Mouse (Mus musculus) urinary bladder, postnatal 14 days (tissue): ENCODE data around the gene Lclat1.
A peak's percentile ranks its signal among the peaks of the same experiment; 100 is the strongest.
"Not testable (repeated sequence)": the region's sequence is repeated elsewhere in the genome, so short reads cannot be mapped to it uniquely, and the experiment has no call there.

Source experiments
- DNase-seq: peaks from one replicate; pipeline ENCODE4 v3.0.0; 2021; ENCODE audit warnings: low spot score

The Lclat1 gene

DNA sequence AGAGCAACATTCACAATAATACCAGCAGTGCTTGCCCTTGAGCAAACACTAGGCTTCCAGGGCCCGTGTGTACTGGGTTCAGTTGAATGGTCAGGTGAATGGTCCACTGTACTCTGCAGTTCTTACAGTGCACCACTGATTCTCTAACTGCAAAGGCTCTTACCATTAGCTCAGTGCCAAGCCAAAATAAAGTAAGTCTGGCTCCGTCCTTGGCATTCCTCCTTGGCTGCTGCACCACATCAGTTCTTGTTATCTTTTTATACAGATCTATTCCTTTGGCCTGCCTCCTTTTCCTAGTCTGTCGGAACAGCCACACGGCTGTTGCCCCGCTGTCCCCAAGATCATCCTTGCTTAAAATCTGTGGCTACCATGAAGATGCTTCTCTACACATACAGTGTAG lies 130.7 kb downstream of the Lclat1 start:
- DNase-seq, result no peak

DNA sequence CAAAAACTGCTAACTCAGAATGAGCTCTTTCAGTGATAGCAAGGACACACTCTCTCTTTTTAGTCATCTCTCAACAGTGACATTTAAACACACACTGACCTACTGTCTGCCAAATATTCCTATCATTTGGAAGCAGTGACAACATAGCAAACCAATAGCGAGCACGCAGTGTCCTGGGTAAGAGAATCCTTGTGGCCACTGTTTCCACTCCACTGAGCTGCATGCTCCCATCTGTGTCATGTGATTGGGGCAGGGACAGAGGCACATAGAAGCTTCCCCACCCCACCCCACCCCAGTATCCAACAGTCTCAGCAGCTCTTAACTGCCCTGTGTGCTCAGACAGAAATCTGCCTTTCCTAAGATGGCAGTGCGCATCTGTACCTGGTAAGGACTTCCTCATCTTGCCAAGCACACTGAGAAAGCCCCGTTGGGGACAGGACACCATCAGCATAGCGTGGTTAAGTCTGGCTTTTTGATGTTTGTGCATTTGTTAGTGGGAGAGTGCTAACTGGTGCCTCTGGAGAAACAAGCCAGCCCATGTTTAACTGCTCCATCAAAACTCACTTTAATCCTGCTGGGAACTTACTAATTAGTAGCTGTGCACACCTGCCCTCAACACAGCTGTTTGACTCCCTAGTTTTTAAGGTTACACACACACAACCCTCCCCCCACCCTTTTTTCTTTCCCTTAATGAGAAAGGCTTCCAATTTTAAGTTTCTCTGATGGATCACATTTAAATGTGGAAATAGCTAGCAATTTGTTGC lies 133.5 kb downstream of the Lclat1 start:
- no peak for DNase-seq

DNA sequence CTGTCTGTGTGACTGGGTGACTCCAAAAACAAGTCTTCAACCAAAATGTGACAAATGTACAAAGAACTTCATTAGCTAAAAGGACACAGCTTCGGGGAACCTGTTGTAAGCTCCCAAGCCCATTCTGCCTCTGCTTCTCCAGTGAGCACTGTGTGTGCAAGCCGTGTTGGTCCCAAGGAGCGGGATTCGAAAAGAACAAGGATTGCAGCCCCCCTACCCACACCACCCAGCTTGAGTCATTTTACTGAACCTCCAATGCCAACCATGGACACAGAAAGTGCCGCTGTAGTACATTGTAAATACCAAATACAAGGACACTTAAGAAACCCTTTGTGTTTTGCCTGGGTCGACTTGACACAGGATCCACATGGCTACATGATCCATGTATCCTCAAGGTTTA lies 135.9 kb downstream of the Lclat1 start:
- no peak for DNase-seq

DNA sequence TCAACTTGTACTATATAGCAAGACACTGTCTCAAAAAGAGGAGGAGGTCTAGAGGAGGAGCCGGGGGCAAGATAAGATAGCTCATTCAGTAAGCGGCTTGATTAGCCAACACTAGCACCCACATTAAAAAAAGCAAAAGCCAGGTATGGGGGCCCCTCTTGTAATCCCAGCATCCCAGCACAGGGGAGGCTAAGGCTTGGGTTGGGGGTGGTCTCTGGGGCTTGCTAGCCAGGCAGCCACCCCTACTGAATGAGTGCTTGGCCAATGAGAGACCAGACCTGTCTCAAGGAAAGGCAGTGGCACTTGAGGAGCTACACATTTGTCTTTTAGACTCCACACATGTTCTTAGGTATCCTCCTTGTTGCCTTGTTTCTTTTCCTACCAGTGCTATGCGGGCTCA lies 136.8 kb downstream of the Lclat1 start:
- DNase-seq, result no peak

DNA sequence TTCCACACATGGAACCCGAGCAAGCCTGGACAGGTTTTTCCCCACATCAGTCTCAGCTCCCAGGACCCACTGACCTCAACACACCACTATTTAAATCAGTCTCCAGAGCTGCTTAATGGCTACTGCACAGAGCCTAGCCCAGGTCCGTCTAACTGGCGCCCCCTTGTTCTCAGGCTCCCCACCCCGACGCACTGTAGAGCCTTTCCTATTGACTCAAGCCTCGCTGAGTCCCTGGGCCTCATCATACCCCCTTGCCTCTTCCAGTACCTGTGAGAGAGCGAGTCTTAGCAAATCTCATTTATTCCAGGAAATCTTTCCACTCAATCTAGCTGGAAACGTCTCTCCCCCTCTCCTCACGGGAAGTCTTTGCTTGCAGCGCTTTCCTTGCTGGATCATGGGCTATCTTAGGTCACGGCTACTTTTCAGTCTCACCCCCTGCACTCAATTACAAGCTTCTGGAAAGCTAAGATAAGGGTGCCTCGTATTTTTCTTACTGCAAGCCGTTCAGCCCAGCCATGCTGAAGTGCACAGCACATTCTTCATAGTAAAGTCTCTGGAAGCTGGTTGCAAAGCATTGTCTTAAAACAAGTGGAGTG lies 137.4 kb downstream of the Lclat1 start:
- no peak for DNase-seq

DNA sequence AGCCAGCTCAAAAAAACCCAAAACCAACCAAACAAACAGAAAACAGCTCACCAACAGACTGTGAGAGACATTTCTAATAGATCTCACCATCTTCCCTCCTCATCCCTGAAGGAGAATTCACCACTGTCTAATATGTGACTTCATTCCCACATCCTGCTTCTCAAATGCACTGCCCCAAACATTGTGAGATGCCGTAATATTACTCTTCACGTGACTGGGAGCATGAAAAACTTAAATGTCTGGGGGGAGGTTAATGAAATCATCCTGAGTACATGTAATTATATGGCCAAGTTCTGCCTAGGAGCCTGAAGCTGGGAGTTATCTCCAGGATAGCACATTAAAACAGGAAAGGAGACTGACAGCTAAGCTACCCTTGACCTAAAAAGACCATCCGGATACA lies 138.3 kb downstream of the Lclat1 start:
- DNase-seq, result no peak

DNA sequence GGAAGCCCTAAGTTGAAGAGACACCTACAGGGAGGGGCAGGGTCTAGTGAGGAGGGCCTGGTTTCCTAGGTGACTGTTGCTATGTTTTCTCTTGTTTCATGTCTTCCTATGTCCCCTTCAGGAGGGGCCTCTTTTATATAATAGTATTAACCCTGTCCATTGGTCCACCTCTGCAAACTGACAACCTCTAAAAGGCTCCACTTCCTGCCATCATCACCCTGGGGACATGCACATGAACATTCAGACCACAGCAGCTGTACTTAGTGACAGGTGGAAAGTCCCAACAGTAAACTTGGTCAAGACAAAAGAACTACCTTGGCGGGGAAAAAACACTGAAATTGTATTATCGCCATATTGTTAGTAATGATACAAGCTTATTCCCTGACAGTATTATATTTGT lies 139.1 kb downstream of the Lclat1 start:
- no peak for DNase-seq

DNA sequence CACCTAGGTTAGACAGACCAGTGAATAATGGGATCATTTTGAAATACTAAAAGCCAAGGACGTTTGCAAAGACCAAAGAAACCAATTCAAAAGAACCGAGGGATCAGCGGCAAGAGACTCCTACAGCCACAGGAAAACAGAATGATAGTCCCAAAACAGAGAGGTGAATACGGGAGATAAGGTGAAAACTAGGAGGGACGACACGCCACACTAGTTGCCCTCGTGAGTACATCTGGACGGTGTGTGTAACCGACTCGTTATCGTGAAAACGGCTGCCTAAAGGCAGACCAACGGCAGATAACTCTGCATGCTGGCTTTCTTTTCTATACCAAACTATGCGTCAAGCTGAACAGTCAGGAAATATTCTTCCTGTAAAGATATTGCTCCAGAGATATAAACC lies 140.0 kb downstream of the Lclat1 start:
- no peak for DNase-seq

DNA sequence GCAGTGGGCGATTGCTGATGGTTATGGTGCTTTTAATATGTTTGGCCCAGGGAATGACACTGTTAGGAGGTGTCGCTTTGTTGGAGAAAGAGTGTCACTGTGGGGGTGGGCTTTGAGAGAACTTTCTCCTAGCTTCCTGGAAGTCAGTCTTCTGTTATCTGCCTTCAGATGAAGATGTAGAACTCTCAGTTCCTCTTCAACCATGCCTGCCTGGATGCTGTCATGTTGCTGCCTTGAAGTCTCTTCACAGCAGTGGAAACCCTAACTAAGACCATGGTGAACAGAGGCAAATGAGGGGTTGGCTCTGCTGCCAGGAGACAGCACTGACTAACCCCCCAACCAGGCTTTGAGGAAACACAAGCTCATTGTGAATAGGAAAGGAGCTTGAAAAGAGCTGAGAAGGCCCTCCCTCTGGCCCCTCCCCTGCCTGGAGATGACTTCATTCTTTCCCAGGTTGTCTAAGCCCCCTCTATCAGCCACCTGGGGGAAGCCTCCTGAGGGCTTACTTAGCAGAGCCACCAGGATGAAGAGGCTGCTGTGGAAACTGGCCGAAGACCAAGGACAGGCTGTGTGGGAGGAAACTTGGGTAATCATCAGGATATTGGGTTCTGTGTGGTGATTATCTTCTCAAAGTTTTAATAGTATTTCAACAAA lies 142.8 kb downstream of the Lclat1 start:
- no peak for DNase-seq

DNA sequence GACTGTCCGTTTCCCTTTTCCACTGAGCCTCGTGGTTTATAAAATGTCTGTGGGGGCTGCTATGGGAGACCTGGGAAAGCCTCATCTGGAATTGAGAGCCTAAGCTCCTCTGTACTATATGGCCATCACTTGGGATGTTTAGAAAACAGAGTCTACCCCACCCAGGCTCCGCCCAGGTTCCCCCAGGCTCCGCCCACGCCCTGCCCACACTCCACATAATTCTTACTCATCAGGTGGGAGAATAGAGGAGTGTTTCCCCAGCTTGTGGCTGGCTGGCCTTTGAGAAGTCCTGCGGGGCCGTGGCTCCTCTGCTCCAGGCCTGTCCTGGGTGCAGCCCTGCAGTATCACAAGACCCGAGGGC lies 143.3 kb downstream of the Lclat1 start:
- DNase-seq, result no peak

DNA sequence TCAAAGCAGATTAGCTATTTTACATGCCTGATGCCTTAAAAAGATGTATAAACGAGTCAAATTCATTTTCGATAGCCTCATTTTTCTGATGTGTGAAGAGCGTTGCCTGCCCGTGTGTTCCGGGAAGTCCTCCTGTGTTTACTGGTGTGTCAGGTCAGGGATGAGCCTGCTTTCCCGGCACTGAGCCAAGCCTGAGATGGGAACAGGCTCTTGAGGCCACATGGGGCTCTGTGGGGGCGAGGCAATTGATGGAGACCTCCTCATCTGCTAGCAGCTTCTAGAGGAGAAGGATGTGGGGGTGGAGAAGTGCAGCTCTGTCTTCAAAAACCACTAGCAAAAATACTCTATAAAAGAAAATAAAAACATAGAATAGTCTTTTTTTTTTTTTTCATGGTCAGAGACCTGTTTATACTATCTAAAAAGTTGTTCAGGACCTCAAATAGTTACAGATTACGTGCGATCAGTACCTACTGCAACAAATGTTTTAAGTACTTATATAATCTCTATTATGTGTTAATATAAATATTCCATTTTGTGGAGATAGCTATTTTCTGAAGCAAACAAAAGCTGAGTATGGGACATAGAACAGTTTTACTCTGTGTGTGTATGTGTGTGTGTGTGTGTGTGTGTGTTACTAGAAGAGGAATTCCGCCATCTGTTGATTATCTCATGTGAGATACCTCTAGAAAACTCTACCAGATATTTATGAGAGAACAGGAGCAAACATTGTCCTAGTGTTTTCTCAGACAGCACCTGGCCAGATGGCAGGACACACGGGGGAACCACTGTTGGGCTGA lies 144.2 kb downstream of the Lclat1 start:
- DNase-seq, result no peak

DNA sequence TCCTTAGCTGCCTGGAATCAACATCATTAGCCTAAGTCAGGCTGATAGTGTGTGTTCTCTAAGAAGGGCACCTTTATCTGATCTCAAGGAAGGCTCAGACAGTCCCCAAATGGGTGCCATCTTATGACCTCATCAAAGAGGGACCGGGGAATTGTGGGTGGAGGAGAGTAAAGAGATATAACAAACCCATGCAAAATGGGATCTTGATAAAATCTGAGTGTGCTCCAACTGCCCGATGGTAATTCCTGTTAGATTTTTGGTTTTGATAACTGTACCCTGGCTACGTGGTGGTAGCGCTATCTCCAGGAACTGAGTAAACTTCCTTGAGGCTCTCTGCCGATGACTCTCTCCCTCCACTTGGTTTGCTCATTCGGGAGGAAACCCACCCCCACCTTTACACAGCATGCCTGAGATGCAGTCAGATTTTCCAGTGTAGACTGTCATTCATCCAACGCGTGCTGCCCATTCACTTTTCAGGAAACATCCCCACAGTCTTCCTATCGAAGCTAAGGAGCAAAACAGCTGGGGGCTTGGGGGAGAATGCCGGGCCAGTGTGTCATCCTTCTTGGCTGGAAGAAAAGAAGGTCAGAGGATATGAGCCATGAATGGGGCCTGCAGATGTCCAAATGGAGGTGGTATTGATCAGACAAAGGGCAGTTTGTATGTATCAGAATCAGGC lies 145.6 kb downstream of the Lclat1 start:
- no peak for DNase-seq

DNA sequence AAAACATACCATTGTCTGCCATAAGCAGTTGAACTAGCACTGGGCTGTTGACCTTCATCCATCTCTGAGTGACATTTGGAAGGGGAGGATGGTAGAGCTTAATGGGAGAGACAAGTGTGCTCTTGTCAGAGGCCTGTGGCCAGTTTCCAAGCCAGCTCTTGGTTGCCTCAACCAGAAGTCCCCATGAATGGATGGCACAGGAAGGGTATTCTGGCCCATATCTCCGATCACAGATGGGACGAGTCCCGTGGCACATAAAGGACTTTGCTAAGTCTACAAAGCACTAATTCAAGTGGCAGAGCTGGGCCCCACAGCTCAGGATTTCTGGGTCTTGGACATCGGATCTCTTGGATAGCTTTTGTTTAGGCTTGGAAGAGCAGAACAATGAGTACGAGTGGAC lies 148.0 kb downstream of the Lclat1 start:
- DNase-seq, result no peak

DNA sequence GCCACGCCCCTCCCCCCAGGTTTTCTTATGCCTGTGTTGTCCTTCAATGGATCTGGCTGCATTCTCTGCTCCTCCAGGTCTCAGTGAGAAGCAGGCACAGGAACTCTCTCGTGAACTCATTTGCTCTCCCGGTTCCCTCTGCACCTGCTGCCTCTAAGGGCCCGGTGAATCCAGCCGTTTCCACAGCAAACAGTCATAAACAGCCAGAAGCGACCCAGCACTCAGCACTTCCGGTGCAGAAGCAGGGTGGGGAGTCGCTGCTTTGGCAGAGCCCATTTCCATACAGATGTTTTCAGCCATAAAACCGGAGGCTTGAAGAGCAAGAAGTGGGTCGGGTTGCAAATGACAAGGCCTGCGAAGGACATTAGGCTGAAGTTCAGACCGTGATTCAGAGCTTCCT lies 150.8 kb downstream of the Lclat1 start:
- no peak for DNase-seq

DNA sequence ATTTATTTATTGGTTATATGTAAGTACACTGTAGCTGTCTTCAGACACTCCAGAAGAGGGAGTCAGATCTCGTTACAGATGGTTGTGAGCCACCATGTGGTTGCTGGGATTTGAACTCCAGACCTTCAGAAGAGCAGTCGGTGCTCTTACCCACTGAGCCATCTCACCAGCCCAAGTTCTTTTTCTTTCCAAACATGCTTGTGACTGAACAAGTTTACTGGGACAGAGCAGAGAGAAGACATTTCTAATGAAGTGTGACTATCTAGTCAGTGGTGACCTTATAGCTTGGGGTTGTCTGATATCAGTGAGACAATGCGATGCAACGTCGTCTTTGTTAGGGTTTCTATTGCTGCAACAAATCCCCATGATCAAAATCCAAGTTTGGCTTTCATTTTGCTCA lies 151.5 kb downstream of the Lclat1 start:
- not testable (repeated sequence) for DNase-seq

DNA sequence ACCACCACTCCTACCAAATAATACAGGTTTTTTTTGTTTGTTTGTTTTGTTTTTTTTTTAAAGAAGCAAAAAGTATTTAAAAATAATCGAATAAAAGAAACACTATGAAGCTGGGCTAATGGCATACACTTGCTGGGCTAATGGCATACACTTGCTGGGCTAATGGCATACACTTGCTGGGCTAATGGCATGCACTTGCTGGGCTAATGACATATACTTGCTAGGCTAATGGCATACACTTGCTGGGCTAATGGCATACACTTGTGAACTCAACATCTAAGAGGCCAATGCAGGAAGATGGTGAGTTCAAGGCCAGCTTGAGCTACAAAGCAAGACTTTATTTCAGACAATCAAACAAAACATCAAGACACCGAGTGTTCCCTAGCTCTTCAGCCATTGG lies 154.8 kb downstream of the Lclat1 start:
- DNase-seq, result no peak

DNA sequence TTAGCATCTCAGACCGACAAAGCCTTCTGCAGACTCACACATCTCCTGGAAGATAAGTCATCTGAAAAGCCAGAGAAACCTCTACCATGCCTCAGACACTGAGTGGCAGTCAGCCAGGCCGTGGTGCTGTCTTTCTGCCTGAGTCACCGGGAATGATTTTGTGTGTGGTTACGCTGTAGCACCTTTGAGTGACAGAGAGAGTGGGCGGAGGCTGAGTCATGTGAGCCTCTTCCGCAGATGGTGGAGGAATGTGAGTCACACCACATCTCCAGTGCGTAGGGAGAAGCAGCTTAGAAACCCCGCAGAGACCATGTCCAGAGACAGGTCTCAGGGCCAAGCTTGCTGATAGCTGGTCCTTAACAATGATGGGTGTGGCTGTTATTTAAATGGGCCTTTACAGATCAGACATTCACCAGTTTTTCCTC lies 155.3 kb downstream of the Lclat1 start:
- peak; percentile 47 for DNase-seq

DNA sequence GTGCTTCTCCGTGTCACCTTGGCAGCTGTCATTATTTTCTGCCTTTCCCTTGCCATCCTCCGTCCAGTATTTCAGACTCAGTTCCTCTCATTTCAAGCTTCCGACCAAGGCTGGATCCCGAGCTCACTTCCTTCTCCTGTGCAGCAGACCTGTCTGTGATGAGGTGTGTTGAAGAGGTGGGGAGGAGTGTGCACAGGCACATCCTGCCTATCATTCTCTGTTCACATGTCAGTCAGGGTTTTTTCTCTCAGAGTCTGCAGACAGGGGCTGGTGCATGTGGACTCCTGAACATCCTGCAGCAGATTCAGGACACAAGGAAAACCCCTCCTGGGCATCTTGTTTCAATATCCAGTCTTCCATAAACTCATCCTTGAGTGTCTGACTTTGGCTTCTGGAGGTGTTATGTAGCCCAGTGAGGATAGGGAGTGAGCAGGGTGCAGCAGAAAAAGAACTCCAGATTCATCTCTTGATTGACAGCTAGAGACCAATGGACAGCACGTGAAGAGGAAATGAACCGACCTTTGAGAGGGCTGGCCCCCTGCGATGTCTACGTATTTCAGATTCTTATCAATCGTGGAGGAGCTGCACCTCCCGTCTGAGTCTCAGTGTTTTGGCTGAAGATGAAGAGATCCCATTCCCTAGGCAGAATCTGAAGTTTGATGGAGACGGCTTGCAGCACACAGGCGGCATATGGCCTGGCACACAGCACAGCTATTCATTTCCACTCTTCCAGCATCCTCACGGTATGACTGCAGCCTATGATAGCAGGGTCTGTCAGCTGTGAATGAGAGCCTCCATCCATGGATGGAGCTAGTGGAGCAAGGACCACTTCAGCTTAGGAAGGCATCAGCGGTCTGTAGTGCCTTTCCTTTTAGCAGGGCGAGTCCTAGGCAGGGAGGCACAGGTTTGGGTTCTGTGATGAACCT lies 163.3 kb downstream of the Lclat1 start:
- DNase-seq, result no peak

DNA sequence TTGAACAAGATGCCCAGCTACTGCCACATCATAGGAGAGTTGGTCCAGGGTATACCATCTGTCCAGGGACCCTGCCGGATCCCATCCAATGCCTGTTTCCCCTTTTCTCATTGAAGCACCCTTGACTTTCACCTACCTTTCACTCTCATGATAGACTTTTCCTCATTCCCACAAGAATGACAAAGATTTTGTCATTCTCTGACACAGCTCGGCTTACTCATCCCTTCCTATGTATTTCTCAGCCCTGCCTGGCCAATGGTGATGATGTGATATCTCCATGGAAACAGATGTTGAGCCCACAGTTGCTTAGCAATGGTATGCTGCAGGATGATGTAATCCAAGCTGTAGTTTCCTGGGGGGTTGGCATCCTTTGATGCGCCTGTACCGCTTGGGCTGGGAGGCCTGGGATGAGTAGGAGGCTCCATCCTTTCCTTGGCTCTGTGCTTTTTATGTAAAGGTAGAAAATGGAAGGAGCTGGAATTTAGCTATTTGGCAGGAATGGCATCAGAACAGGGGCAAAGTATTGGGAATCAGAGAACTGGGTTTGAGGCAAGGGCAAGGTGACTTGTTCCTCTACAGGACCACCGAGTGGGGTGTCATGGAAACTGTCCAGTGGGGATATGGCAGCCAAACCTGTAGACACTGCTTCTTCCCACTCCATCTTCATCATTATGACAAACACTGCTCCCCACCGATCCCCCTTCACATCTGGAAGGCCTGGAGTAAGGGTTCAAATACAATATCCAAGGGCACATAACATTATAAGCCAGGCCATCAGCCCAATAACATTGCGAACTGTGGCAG lies 164.2 kb downstream of the Lclat1 start:
- DNase-seq, result no peak

DNA sequence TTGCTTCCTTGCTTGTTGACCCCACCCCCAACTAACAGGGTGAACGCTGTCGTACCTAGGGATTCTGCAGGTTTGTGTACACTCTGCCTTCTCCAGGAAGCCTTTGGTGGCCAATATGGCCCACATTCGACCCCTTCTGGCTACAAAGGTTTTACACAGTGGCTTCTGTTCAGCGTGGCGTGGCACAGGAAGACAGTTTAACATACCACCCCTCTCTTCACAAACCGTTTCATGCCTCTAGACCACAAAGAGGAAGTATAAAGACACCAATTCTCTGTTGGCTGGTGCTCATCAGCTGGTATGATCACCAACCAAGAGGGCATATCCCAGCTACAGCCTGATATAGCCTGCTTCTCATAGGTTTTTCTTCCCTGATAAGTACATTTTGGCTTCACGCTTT lies 166.0 kb downstream of the Lclat1 start:
- DNase-seq, result no peak
